Mouse (Mus musculus): ENCODE results near the gene Atf6. TPM values are rescaled to one million over a fixed set of nuclear protein-coding genes. Genes with fewer than 3 reads are reported as not detected.

The Atf6 gene
- polyA plus RNA-seq, 2 experiments, result 4.8 to 6.6 TPM

DNA sequence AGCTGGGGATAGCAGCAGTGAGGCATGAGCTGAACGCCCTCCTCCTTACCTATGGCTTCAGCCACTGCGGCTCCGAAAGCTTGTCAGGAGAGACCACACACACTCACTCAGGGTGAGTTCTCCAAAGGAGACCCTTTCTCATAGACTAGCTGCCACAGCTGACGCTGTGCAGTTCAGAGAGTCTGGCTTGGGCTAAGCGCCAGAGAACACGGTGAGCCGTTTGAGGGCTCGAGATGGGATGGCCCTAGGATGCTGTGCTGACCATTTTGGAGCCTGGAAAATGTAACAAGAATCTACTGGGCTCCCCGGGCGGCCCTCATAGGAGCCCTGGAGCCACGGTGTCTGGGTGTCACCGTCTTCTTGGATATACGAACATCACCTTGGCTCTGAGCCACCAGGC, 208.3 kb downstream of the Atf6 start:
- no peak overlapping the region for H3K4me3 ChIP-seq (ENCODE audit: insufficient read depth in 1 of 2, low read depth in 2 of 2, low read length in 2 of 2)
- TF ChIP-seq EP300 (IDR thresholded peaks at IDR 0.05; ENCODE audit: low read depth) (no peak), CTCF (IDR thresholded peaks at IDR 0.05; ENCODE audit: low read depth) (no peak)
- ATAC-seq (ENCODE audit: insufficient read depth) (no peak), DNase-seq (ENCODE audit: low read depth in 3 of 3, low spot score in 3 of 3) (no peak)
- 0 out of 4 replicates have a peak, but pooled peaks cover 0 to 1% of the 10 kb centered on the region in 2 experiments for H3K4me1 ChIP-seq (replicated peaks; ENCODE audit: control insufficient read depth in 2 of 2, insufficient read depth in 2 of 2, low read length in 1 of 2)
- H3K4me2 ChIP-seq (ENCODE audit: low read depth), result no peak overlapping the region
- no peaks in the 10 kb centered on the region for H3K27me3 ChIP-seq (ENCODE audit: control insufficient read depth, insufficient read depth, low read length)
- no peaks in the 10 kb centered on the region for H3K9me3 ChIP-seq (ENCODE audit: control insufficient read depth, low read length)
- H3K27ac ChIP-seq, result no peak overlapping the region
- no peaks in the 10 kb centered on the region for H3K36me3 ChIP-seq (replicated peaks; ENCODE audit: control insufficient read depth, insufficient read depth, low read depth)
- WGBS (ENCODE audit: insufficient replicate concordance), result 68% methylated on average over 13 of the region's 13 CpGs
- no peak overlapping the region for H3K9ac ChIP-seq (replicated peaks)

DNA sequence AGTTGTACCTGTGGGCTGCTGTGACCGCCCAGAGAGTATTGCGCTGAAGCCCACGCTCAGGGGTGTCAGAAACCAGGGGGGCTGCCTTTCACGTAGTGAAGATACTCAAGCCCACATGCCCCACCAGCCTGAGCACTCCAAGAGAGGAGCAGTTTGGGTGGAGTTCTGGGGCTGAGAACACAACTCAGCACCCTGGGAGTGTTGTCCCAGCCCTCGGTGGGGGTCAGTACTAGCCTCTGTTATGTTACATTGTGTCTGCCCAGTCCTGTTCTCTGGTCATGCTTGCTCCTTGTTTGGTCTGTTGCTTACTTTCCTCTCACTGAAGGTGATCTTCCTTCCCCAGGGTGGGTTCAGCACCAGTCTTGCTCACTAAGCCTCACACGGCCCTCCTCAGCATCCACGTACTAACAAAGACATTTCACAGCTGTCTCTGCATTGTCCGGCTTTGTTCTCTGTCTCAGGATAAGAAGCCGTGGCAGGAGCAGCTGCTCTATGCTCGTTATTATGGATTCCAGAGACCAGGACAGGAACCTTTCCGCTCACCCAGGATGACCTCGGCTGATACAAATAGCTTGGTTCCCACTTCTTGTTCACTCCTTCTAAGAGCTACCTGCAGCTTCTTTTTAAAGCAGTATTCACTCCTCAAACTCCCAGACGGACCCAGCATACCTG, 209.8 kb downstream of the Atf6 start:
- 0 out of 4 replicates have a peak, but pooled peaks cover 0 to 1% of the 10 kb centered on the region in 2 experiments for H3K4me1 ChIP-seq (replicated peaks; ENCODE audit: control insufficient read depth in 2 of 2, insufficient read depth in 2 of 2, low read length in 1 of 2)
- ATAC-seq (ENCODE audit: insufficient read depth) (no peak), DNase-seq (ENCODE audit: low read depth in 3 of 3, low spot score in 3 of 3) (no peak)
- H3K9me3 ChIP-seq (ENCODE audit: control insufficient read depth, low read length), result no peaks in the 10 kb centered on the region
- TF ChIP-seq EP300 (IDR thresholded peaks at IDR 0.05; ENCODE audit: low read depth) (no peak), CTCF (IDR thresholded peaks at IDR 0.05; ENCODE audit: low read depth) (no peak)
- no peaks in the 10 kb centered on the region for H3K27me3 ChIP-seq (ENCODE audit: control insufficient read depth, insufficient read depth, low read length)
- H3K4me3 ChIP-seq (ENCODE audit: insufficient read depth in 1 of 2, low read depth in 2 of 2, low read length in 2 of 2), result no peak overlapping the region
- WGBS (ENCODE audit: insufficient replicate concordance), result 64% methylated on average over 13 of the region's 13 CpGs
- H3K4me2 ChIP-seq (ENCODE audit: low read depth), result no peak overlapping the region
- H3K27ac ChIP-seq, result no peak overlapping the region
- no peaks in the 10 kb centered on the region for H3K36me3 ChIP-seq (replicated peaks; ENCODE audit: control insufficient read depth, insufficient read depth, low read depth)
- no peak overlapping the region for H3K9ac ChIP-seq (replicated peaks)

DNA sequence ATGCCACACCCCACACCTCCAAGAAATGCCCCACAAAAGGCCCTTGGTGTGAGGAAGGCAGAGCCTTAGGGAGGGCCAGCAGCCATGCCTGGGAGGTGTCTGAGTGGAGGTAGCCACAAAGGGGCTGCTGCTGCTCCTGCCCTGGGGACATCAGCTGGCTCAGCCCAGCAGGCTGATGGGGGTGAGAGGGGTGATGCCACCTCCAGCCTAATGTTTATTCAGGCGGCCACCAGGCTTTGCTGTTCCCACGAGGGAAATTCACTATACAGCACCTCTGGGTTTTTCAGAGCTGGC, 210.4 kb downstream of the Atf6 start:
- Histone ChIP-seq H3K9me3 (ENCODE audit: control insufficient read depth, low read length) (no peaks in the 10 kb centered on the region), H3K27ac (no peak overlapping the region), H3K9ac (replicated peaks) (no peak overlapping the region), H3K36me3 (replicated peaks; ENCODE audit: control insufficient read depth, insufficient read depth, low read depth) (no peaks in the 10 kb centered on the region), H3K4me1 (replicated peaks; ENCODE audit: control insufficient read depth in 2 of 2, insufficient read depth in 2 of 2, low read length in 1 of 2) (0 out of 4 replicates have a peak, but pooled peaks cover 0 to 1% of the 10 kb centered on the region in 2 experiments), H3K4me2 (ENCODE audit: low read depth) (no peak overlapping the region), H3K4me3 (ENCODE audit: insufficient read depth in 1 of 2, low read depth in 2 of 2, low read length in 2 of 2) (no peak overlapping the region), H3K27me3 (ENCODE audit: control insufficient read depth, insufficient read depth, low read length) (no peaks in the 10 kb centered on the region)
- WGBS (ENCODE audit: insufficient replicate concordance), result 31% methylated on average over 2 of the region's 2 CpGs
- DNase-seq (ENCODE audit: low read depth in 3 of 3, low spot score in 3 of 3) (no peak), ATAC-seq (ENCODE audit: insufficient read depth) (no peak)
- TF ChIP-seq EP300 (IDR thresholded peaks at IDR 0.05; ENCODE audit: low read depth) (no peak), CTCF (IDR thresholded peaks at IDR 0.05; ENCODE audit: low read depth) (no peak)

DNA sequence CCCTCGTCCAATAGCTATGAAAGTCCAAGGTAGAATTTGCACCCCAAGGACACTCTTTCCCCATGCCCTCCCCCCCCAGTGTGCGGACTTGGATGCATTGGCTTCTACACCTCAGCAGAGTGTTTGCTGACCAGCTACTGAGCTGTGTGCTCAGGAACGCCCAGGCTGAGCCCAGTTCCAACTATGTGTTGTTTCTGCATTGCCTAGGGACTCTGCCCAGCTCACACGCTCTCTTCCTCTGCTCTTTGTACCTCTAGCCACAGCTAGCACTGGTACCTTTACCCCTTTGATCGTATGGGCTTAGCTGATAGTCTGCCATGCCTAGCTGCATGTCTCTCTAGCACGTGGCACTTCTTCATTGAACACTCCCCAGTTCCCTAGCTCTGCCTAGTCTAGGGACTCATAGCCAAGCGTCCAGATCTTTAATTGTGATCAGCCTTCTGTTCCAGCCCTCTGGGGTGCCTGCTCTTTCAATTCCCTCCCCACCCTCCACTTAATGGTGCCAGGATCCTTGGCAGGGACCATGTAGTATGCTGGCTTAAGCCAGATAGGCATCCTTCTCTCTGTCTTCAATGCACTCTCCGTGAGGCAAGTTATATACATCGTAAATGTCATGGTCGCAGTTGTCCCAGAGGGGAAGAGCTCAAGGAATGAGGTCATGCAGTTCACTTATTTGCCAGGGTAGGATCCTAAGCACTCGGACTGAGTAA, 210.9 kb downstream of the Atf6 start:
- WGBS (ENCODE audit: insufficient replicate concordance), result 47% methylated on average over 11 of the region's 11 CpGs
- Histone ChIP-seq H3K9me3 (ENCODE audit: control insufficient read depth, low read length) (no peaks in the 10 kb centered on the region), H3K4me2 (ENCODE audit: low read depth) (no peak overlapping the region), H3K27me3 (ENCODE audit: control insufficient read depth, insufficient read depth, low read length) (no peaks in the 10 kb centered on the region), H3K9ac (replicated peaks) (no peak overlapping the region), H3K4me3 (ENCODE audit: insufficient read depth in 1 of 2, low read depth in 2 of 2, low read length in 2 of 2) (no peak overlapping the region), H3K4me1 (replicated peaks; ENCODE audit: control insufficient read depth in 2 of 2, insufficient read depth in 2 of 2, low read length in 1 of 2) (0 out of 4 replicates have a peak, but pooled peaks cover 0 to 1% of the 10 kb centered on the region in 2 experiments), H3K36me3 (replicated peaks; ENCODE audit: control insufficient read depth, insufficient read depth, low read depth) (no peaks in the 10 kb centered on the region), H3K27ac (no peak overlapping the region)
- DNase-seq (ENCODE audit: low read depth in 3 of 3, low spot score in 3 of 3) (no peak), ATAC-seq (ENCODE audit: insufficient read depth) (0 out of 2 replicates have a peak, but pooled peaks have one; percentile 13)
- TF ChIP-seq CTCF (IDR thresholded peaks at IDR 0.05; ENCODE audit: low read depth) (no peak), EP300 (IDR thresholded peaks at IDR 0.05; ENCODE audit: low read depth) (no peak)

DNA sequence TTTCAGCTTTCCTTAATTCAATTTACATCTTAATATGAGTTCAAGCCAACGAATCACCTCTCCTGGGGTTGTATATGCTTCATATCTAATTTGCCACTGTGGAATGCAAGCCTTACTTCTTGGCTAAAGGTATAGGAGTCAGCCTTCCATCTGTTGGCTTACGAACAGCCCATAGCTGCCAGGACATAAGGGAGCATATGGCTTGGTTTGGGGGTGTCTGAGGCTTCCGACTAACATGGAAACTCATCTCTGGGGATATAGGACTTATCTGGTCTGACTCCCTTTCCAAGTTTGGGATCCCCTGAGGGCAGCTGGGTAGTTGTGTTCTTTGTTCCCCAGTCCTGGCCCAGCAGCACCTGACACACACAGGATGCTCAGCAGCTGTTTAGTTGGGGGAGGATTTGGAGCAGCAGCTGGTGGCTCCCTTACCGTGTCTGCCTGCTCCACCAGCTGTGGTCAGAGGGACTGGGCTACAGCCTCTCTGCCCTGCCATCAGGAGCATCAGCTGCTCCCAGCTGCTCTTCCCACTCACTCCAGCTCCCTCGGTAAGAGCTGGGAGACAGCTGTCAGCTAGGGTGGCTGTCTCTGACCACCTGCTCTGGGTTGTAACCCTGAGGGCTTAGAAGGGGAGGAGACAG, 212.2 kb downstream of the Atf6 start:
- Histone ChIP-seq H3K36me3 (replicated peaks; ENCODE audit: control insufficient read depth, insufficient read depth, low read depth) (no peaks in the 10 kb centered on the region), H3K4me2 (ENCODE audit: low read depth) (no peak overlapping the region), H3K27me3 (ENCODE audit: control insufficient read depth, insufficient read depth, low read length) (no peaks in the 10 kb centered on the region), H3K4me3 (ENCODE audit: insufficient read depth in 1 of 2, low read depth in 2 of 2, low read length in 2 of 2) (no peak overlapping the region), H3K27ac (no peak overlapping the region), H3K4me1 (replicated peaks; ENCODE audit: control insufficient read depth in 2 of 2, insufficient read depth in 2 of 2, low read length in 1 of 2) (0 out of 4 replicates have a peak, but pooled peaks cover 0 to 3% of the 10 kb centered on the region in 2 experiments), H3K9ac (replicated peaks) (no peak overlapping the region), H3K9me3 (ENCODE audit: control insufficient read depth, low read length) (no peaks in the 10 kb centered on the region)
- DNase-seq (ENCODE audit: low read depth in 3 of 3, low spot score in 3 of 3), result no peak
- TF ChIP-seq EP300 (IDR thresholded peaks at IDR 0.05; ENCODE audit: low read depth) (no peak), CTCF (IDR thresholded peaks at IDR 0.05; ENCODE audit: low read depth) (no peak)
- WGBS (ENCODE audit: insufficient replicate concordance), result 63% methylated on average over 5 of the region's 5 CpGs
- no peak for ATAC-seq (ENCODE audit: insufficient read depth)

Other genes with a start within 250 kb of the Atf6 start
- 0.73 and 0.74 TPM in 2 replicates for gene Olfml2b, start 223.2 kb downstream of the Atf6 start, polyA plus RNA-seq (2012; rRNA removed)
- 1.1 and 1.2 TPM in 2 replicates for gene Olfml2b, start 223.2 kb downstream of the Atf6 start, polyA plus RNA-seq (2014; fragmentation: Nextera tagmentation; extraction: Ambion mirVana)
- gene Gm26620, start 17.3 kb upstream of the Atf6 start, polyA plus RNA-seq (2012; rRNA removed), result 0.26 and 0.54 TPM in 2 replicates
- gene Gm26620, start 17.3 kb upstream of the Atf6 start, polyA plus RNA-seq (2014; fragmentation: Nextera tagmentation; extraction: Ambion mirVana), result 0.38 and 0.47 TPM in 2 replicates
- gene Dusp12, start 17.8 kb upstream of the Atf6 start, polyA plus RNA-seq (2012; rRNA removed), result 9.5 and 13.6 TPM in 2 replicates
- gene Dusp12, start 17.8 kb upstream of the Atf6 start, polyA plus RNA-seq (2014; fragmentation: Nextera tagmentation; extraction: Ambion mirVana), result 19.1 and 20.4 TPM in 2 replicates
- gene Fcrlb, start 45.2 kb upstream of the Atf6 start, polyA plus RNA-seq (2012; rRNA removed), result 0.03 and 0.05 TPM in 2 replicates
- not detected in 2 replicates for gene Fcrlb, start 45.2 kb upstream of the Atf6 start, polyA plus RNA-seq (2014; fragmentation: Nextera tagmentation; extraction: Ambion mirVana)
- 0.35 and 0.51 TPM in 2 replicates for gene Fcrla, start 59.8 kb upstream of the Atf6 start, polyA plus RNA-seq (2012; rRNA removed)
- 0.37 and 0.56 TPM in 2 replicates for gene Fcrla, start 59.8 kb upstream of the Atf6 start, polyA plus RNA-seq (2014; fragmentation: Nextera tagmentation; extraction: Ambion mirVana)
- 2.2 and 3.3 TPM in 2 replicates for gene Fcgr2b, start 108.8 kb upstream of the Atf6 start, polyA plus RNA-seq (2012; rRNA removed)
- 2.4 and 3.4 TPM in 2 replicates for gene Fcgr2b, start 108.8 kb upstream of the Atf6 start, polyA plus RNA-seq (2014; fragmentation: Nextera tagmentation; extraction: Ambion mirVana)
- gene Fcgr4, start 151.1 kb upstream of the Atf6 start, polyA plus RNA-seq (2012; rRNA removed), result 1.9 and 2.6 TPM in 2 replicates
- gene Fcgr4, start 151.1 kb upstream of the Atf6 start, polyA plus RNA-seq (2014; fragmentation: Nextera tagmentation; extraction: Ambion mirVana), result 1.7 and 2.0 TPM in 2 replicates
- 12.7 and 14.6 TPM in 2 replicates for gene Fcgr3, start 197.2 kb upstream of the Atf6 start, polyA plus RNA-seq (2012; rRNA removed)
- gene Fcgr3, start 197.2 kb upstream of the Atf6 start, polyA plus RNA-seq (2014; fragmentation: Nextera tagmentation; extraction: Ambion mirVana), result 19.2 and 24.6 TPM in 2 replicates
- gene Cfap126, start 246.1 kb upstream of the Atf6 start, polyA plus RNA-seq (2012; rRNA removed), result 1.8 and 2.2 TPM in 2 replicates
- gene Cfap126, start 246.1 kb upstream of the Atf6 start, polyA plus RNA-seq (2014; fragmentation: Nextera tagmentation; extraction: Ambion mirVana), result 1.9 and 2.6 TPM in 2 replicates